ENCODE assay signal across 19 mouse cellular contexts in the genomic region with DNA sequence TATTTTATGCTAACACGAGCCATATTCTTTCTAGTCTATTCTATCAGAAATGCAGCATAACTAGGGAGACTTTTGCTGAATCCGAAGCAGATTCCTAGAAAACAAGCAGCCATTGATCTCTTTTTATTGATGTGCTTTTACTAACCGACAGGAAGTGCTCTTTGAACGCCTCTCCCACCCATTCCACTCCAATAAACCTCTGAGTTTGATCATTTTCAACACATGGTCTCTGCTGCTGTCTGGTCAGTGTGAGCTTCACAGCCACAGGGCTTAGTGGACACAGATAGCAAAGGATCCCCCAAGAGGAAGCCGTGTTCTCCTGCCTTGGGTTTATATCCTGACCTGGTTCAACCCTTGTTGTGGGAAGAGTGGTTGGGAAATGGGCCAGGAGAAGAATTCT.
"Had no signal": no experiment of that assay in that cellular context is flagged by ENCODE, and none has a peak within 500 bp of the region (broad histone marks: within the 10 kb centered on the region; RNA-seq: fewer than 3 reads in every experiment).

No protein-coding gene starts in this region.

- ATAC-seq: lung, postnatal 0 days; midbrain, embryonic 16.5 days had no signal

- H3K9me3 ChIP-seq: lung, embryonic 15.5 days; midbrain, embryonic 12.5 days; neural tube, embryonic 12.5 days; stomach, embryonic 15.5 days had no signal

- H3K4me1 ChIP-seq: megakaryocyte, embryonic 14.5 days; stomach, embryonic 15.5 days had no signal

- H3K27ac ChIP-seq: liver, embryonic 14.5 days; lung, embryonic 15.5 days; macrophage; midbrain, embryonic 12.5 days; neural tube, embryonic 12.5 days; stomach, embryonic 15.5 days; stomach, postnatal 0 days had no signal

- H3K4me2 ChIP-seq: lung, embryonic 15.5 days; midbrain, embryonic 12.5 days; neural tube, embryonic 12.5 days; stomach, embryonic 15.5 days had no signal

- H3K9ac ChIP-seq: liver, embryonic 14.5 days; lung, embryonic 15.5 days; midbrain, embryonic 12.5 days; neural tube, embryonic 12.5 days; stomach, embryonic 15.5 days had no signal

- H3K4me3 ChIP-seq: lung, embryonic 15.5 days; megakaryocyte, embryonic 14.5 days; midbrain, embryonic 12.5 days; myocyte; neural tube, embryonic 12.5 days; stomach, embryonic 15.5 days had no signal

- H3K27me3 ChIP-seq: lung, embryonic 15.5 days; megakaryocyte, embryonic 14.5 days; midbrain, embryonic 12.5 days; neural tube, embryonic 12.5 days; stomach, embryonic 15.5 days had no signal

- H3K36me3 ChIP-seq: lung, embryonic 15.5 days; midbrain, embryonic 12.5 days; neural tube, embryonic 12.5 days; stomach, embryonic 15.5 days had no signal

- DNase-seq: lung, adult 2 months; lung, postnatal 14 days; lung, postnatal 36 days; midbrain, embryonic 14.5 days; right cerebral cortex, postnatal 14 days; thymus, adult 2 months; thymus, postnatal 25 days; thymus, postnatal 4 days had no signal
